Mouse (Mus musculus) heart, adult 8-10 months (tissue): ENCODE data around the gene Pet100. TPM values are rescaled to one million over a fixed set of nuclear protein-coding genes. Genes with fewer than 3 reads are reported as not detected.
A peak's percentile ranks its signal among the peaks of the same experiment; 100 is the strongest.
"Not testable (repeated sequence)": the region's sequence is repeated elsewhere in the genome, so short reads cannot be mapped to it uniquely, and the experiment has no call there.

ENCODE experiments used
- DNase-seq: peaks from one replicate; pipeline ENCODE4 v3.0.0; 2022; ENCODE audit warnings: low spot score
- total RNA-seq, 4 experiments: library from RNA; stranded (reverse); gene quantifications; 2 replicates each; pipeline ENCODE4 v1.2.4; 2022

The Pet100 gene
- 100 to 1,000 TPM in 1 of 4 experiments, 10 to 100 TPM in 3; 84.2 to 104 (median 93.4) TPM for total RNA-seq

DNA sequence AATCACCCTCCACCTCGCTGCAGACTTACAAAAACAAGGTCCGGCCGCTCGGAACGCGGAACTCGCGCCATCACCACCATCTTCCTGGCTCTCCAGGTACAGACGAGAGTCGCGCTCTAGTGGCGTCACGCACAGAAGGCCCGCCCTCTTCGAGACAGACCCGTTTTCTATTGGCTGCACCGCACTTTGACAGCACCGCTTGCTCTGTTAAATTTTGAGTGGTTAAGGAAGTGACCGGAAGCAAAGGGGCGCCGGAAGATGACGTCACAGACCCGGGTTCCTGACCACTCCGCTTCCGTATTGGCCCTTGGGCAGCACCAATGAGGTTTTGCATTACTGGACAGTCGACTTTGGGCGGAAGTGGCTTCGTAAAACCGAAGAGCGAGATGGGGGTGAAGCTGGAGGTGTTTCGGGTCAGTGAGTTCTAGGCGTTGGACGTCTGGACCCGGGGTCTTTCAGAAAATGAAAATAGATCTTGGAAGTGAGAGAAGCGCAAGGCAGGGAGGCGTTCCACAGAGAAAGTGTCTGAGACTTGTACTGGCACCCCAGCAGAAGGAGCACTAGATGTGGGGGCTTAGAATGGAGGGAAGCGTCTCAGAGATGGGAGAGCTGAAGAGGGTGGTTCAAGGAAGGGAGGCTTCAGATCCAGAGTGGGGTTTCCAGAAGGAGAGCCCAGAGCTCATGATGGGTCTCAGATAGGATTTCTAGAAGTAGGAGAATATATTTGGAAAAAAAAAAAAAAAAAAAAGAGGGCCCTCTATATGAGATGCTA is at the start of gene Pet100, which contains the start of gene Xab2:
TSS of gene Pet100 (plus strand) at position 350 of the 772 bp plus-strand sequence.
TSS of gene Xab2 (minus strand) at position 118 of the 772 bp plus-strand sequence.
- peak; percentile 100 for DNase-seq

DNA sequence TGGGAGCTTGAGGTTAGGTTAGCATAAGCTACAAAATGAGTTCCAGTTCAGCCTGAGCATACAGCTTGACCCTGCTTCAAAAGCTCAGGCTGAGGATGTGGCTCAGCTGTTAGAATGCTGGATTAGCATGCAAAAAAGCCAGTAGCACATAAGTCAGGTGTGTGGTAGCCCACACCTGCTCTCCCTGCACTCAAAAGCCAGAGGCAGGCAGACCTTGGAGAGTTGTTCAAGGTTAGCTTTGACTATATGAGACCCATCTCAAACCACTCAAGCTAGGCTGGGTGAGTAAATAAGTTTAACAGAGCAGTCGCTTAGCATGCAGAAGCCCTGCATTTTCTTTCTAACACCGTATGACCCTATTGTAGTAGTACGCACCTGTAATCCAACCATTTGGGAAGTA is 46.8 kb upstream of the Pet100 start:
- no peak for DNase-seq

DNA sequence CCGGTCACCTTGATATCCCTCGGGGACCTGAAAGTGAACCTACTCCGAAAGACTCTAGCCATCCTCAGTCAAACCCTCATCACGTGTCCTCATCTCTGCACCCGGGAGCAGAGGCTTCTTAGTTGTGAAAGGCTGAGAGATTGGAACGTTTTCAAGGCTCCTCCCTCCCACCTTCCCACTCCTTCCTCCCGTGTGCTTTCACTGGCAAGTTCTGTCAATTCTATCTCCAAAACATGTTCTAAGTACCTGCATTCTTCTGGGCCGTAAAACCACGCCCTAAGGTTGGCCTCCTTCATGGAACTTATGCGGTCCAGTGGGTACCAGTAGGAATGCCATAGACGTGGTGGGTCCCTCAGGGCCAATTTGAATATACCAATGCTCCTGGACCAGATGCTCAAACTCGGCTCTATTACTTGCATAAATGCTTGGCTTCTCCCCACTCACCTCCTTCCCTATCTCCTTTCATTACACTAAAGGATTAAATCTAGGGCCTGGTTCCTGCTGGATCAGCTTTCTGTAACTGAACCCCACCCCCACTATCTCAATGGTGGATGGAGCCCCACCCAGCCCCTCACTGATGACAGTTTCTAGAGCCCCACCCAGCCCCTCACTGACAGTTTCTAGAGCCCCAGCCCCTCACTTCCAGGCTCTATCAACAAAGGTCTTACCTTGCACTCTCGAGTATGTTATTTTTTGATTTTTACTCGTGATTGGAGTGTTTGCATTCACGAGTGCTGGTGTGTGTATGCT is 45.0 kb upstream of the Pet100 start:
- no peak for DNase-seq

DNA sequence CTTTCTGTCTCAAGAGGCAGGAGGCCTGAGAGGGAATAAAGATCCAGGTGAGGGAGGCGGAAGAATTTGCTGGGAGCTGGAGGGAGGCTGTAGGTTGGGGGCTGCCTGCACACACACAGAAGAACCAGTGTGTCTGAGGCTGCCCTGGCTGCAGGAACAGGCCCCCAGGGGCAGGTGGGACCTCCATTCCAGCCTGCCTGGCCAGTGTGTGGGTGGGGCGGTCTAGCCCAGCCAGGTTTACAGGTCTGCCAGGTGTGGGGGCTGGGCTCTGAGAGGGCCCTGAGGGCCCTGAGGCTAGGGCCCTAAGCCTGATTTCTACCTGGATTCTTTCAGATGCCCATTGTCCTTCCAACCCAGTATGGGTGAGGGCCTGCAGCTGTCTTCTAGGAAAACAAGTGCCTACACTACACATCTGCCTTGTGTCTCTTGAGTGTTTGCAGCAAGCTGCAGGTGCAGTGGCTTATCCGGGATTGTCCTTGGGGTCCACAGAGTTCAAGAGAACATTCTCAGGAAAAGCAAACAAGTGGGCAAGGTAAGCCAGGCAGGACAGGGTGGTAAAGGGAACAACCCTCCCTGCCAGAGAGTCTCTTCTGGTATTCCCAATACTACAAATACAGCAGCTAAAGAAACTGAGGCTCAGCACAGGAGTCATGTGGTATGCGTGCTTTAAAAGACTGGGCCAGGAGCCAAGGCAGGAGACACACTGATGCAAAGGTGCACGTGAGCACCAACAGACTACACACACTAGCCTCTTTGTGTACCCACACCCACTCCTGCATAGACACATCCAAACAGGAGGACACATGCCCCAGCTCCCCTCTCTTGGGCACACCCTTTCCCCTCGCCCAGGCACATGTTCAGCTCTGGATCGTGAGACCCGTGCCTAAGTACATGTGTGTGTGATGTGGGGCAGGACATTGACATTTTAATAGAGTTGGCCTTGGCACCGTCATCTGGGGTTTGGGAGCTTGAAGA is 41.7 kb upstream of the Pet100 start:
- DNase-seq = no peak

DNA sequence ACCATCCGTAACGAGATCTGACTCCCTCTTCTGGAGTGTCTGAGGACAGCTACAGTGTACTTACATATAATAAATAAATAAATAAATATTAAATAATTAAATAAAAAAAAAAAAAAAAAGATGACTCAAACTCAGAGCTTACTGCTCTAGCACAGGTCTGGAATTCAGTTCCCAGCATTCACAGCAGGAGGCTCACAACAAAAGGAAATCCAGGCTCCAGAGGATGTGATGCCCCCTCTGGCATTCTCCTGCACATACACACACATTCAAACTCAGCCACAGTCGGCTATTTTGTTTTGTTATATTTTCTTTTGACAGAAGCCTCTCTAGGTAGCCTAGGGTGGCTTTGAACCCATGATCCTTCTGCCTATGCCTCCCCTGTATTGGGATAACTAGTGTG is 39.4 kb upstream of the Pet100 start:
- DNase-seq = not testable (repeated sequence)

DNA sequence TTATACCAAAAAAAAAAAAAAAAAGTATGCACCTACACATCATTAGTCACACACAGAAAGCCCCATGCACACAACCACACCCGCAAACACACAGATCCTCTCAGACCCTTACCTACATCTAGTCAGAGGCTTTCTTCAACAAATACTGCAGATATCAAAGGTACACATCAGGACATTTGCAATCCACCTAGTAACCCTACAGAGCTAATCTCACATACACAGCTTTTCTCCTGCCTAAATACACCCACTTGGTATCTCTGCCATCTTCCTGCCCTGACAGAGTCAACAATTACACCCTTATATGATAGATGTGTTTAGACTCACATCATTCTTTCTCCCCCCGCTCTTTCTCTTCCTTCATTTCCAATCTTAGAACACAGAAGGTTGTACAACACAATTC is 34.9 kb upstream of the Pet100 start:
- DNase-seq = no peak

DNA sequence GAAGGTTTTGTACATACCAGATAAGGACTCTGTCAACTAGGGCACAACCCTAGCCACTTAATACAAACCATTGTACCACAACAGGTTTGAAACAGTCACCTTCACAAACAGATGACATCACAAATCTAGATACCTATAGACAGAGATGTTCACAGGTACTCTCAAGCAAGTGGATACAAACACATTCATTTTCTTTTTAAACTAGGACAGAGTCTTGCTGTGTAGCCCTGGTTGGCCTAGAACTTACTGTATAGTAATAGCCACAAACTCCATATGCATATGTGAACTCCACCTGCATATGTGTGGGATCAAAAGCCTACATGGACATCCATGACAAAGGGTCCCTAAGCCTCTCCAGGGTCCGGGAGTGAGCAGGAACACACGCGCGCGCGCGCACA is 34.4 kb upstream of the Pet100 start, which contains the start of gene Camsap3:
TSS of gene Camsap3 (plus strand) at position 301 of the 398 bp plus-strand sequence.
- no peak for DNase-seq

DNA sequence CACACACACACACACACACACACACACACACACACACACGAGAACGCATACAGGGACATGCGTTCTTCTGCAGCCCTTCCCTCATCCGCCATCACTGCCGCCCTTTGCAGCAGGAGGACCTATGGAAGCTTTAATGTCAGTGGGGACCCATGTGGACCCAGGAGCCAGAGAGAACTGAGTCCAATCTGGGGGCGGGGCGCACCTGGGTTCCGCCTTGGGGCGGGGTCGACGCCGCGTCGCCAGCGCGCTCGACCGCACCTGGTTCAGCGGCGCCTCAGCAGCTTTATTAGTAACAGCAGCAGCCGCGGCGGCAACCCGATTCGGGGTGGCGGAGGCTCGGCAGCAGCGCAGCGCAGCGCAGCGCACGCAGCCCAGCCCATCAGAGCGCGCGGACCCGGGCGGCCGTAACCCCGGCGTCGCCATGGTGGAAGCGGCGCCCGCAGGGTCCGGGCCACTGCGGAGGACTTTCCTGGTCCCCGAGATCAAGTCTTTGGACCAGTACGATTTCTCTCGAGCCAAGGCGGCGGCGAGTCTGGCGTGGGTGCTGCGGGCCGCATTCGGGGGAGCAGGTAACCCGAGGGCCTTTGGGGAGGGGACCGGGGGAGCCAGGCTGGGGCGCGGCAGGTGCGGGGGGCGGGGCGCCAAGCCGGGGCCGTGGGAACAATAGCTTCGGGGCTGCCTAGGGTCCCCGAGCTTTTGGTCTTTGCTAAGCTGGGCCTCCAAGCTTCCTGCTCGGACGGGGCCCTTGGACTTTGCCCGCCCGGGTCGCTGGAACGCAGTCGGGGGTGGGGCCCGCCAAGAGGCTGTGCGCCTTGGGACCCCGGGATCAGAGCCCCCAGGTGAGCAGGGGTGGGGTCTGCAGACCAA is 33.7 kb upstream of the Pet100 start:
- DNase-seq = no peak

DNA sequence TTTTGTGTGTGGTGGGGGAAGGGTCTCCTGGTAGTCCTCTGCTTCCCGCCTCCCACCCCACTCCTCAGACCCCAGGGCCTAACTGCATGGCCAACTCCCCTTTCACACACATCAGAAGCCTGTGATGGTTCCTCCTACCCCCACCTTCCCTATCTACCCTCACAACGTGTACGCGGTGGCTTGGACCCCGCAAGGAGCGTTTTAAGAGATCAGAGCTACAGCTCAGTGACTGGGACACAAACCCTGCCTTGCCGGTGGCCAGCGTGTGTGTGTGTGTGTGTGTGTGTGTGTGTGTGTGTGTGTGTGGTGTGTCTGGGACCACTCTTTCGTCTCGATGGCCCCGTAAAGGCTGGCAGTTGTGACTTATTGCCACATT is 33.1 kb upstream of the Pet100 start:
- DNase-seq = no peak

DNA sequence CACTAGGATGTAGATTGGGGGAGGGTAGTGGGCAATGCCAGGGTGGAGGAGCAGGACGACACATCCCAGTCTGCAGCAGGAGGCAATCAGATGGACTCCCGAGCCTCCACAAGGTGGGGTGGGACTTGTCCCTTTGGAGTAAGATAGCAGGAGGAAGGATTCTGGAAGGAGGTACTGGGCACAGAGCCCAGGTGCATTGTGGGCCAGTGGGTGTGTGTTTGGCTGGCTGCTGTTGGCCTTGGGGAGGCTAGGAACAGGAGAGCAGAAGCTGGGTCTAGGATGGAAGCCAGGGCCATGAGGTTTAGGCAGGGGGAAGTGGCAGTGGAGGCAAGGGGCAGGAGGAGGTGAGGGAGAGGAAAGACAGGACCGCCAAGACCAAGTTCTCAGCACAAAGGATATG is 27.9 kb upstream of the Pet100 start:
- DNase-seq = no peak

DNA sequence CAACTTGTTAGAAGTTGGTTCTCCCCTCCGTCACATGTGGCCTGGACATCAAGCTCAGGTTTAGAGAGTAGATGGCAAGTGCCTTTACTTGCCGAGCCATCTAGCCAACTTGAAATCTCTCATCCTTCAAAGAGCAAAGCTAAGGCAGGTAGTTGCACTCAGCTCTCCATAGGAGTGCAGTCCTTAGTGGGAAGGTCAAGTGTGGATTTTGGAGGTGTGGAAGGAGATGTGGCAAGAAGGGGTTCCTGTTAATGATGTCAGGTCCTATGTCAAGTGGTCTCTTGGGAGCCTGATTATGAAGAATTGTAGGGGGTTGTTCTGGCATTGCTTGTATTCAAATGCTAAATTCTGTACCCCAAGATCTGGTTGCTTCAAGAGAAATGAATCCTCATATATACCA is 26.9 kb upstream of the Pet100 start:
- no peak for DNase-seq

DNA sequence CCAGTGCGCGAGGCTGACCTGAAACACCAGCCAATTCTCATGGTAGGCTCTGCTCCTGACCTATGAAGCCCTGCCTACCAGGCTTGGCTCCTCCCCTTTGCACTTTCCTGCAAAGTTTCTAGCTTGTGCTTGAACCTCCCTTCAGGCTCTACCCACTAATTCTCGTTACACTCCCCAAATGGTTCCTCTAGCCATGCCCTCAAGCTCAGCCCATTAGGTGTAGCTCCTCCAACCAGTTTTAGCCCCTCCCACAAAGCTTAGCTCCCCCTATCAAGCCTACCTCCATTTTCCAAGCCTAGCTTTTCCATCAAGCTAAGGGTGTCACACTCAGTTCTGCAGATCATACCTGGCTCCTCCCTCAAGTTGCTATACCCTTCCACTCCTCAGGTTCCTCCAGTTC is 23.3 kb upstream of the Pet100 start:
- DNase-seq = no peak

DNA sequence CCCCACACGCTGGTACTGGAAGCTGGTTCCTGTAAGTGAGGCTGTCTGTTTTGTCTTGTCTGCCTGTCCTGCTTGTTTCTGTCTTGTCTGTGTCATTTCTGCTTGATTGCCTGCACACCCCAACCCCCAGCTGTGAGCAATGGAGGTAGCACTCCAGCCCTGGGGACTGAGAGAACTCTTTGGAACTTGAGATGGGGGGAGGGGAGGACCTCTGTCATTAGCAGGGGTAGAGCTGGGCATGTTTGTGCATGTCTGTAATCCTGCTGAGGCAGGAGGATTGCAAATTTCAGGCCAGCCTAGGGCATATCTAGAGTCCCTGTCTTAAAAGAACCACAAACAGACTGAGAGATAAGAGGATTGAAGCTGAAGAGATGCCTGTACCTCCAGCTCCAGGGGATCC is 22.1 kb upstream of the Pet100 start:
- no peak for DNase-seq

DNA sequence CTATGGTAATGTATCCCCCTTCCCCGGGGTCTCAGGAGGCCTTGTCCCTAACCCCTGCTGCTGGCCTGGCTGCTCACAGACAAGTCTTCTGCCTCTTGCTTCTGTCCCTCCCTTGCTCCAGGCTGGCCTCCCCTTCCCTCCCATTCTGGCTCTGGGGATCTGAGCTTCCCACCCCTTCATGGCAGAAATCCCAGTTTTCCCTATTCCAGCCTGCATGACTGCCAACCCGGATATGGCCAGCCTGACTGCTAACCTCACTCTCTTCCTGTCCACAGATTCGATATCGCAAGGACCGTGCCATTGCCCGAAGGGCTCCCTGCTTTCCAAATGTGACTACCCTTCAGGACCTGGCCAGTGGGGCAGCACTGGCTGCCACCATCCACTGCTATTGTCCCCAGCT is 20.9 kb upstream of the Pet100 start:
- peak; percentile 75 for DNase-seq

DNA sequence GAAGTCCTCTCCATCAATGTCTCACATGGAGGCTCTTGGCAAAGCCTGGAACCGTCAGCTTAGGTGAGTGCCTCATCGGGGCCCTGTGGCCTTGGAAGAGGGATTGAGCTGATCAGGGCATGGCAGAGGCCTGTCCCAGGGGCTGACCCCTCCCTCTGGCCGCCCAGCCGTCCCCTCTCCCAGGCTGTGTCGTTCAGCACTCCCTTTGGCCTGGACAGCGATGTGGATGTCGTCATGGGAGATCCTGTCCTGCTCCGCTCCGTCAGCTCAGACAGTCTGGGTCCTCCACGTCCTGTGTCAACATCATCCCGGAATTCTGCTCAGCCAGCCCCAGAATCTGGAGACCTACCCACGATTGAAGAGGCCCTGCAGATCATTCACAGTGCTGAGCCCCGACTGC is 17.9 kb upstream of the Pet100 start:
- DNase-seq = no peak

DNA sequence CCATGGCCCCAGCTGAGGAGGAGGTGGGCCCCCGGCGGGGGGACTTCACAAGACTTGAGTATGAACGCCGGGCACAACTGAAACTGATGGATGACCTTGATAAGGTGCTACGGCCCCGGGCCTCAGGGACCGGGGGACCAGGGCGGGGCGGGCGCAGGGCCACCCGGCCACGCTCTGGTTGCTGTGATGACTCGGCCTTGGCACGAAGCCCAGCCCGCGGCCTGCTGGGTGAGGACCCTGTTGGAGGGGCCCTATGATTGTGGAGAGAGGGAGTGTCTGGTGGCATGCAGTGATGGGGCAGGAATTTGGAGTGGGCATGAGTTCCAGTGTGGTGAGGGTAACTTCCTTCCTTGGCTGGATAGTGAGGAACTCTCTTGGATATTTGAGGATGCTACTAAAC is 14.8 kb upstream of the Pet100 start:
- no peak for DNase-seq

DNA sequence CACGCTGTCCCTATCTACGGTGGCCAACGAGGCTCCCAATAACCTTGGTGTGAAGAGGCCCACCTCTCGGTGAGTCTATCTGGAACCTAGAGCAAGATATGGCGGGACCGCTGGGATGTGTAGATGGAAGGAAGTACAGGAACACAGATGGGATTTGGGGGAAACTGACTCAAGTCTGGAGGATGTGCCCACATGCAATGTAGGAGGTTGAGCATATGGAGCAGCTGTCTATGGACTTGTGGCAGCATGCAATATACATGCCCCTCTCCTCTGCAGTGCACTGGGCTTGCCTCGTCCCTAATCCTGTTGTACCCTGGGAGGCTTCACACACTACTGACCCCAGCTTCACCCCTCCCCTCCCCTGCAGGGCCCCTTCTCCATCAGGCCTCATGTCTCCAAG is 13.5 kb upstream of the Pet100 start:
- no peak for DNase-seq

DNA sequence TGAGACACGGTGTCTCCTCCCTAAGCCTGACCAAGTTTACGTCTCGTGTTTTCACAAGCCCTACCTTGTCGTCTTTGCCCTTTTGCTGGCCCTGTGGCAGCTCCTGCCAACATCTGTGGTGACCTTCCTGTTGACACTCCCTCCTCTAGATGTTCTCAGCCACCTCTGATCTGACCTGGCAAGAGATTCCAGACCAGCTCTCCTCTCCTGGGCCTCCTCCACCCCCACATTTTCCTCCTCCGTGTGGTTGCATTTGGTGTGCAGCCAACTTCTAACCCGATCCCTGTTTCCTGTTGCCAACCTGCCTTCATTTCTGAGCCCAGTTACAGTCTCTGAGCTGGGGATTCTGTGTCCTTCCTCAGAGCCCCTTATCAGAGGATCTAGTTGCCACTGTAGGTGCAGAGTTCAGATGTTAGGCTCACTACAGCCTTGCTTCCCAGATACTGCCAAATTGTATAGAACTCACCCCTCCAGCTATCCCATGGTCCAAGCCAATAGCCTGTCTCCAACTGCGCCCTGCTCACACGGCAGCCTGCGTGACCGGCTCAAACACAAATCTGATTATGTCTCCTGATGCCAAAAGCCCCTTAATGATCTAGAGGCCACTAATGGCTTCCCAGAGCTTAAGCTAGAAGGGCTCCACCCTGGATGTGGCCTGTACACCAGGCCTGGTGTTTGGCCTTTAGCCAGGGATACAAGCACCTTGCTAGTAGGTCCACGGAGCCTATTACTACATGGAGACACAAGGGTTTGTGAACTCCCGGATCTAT is 12.1 kb upstream of the Pet100 start:
- DNase-seq = no peak

DNA sequence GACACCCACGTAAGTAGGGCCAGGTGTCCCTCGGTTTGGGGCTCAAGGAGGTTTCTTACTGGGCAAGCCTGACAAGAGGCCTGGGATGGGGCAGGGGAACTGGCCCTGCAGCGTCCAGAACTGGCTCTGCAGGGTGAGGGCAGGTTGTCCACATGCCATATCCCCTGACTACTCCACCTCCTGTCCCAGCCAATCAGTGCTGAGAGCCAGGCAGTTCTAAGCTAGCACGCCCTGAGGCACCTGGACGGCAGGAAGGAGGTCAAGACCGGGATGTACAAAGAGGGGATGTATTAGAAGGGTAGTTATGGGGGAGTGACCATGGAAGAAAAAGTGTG is 11.6 kb upstream of the Pet100 start:
- DNase-seq = no peak

DNA sequence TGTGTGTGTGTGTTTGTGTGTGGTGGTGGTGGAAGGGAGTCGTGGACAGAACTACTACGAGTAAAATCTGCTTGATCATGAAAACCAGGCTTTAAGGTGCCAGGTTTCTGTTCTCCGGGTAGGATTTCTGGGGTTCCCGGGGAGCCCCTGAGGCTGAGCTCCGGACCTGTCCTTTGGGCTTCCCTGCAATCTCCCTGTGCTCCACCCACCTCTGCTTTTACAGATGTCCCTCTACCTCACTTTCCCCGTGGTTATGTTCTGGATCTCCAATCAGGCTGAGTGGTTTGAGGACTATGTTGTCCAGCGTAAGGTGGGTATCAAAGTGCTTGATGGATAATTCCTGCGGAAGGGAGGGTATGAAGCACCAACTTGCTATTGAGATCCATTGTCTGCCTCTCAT is 771 bp downstream of the Pet100 start:
- no peak for DNase-seq
